Mouse (Mus musculus) ovary, postnatal 10 days (tissue): ENCODE data around the gene C1ql1.

Experiments
- DNase-seq: peaks from one replicate; pipeline ENCODE4 v3.0.0; 2022; ENCODE audit warnings: low spot score

Gene C1ql1

DNA sequence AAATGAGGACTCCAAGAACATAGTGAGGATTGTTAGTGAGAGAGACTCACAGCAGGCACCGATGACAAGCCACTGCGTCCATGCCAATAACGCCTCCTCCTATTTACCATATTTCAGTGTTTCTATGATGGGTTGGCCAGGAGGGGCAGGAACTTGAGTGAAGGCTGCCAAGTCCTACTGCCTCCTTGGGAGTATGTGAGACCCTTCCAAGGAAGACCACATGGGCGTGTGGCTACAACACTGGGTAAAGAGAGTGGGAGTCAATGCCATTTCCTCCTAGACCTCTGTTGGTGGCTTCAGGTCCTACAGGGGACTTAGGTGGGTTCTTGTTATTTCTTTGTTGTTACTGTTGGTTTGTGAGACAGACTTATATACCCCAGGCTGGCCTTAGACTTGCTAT, 45.3 kb downstream of the C1ql1 start:
- no peak for DNase-seq

DNA sequence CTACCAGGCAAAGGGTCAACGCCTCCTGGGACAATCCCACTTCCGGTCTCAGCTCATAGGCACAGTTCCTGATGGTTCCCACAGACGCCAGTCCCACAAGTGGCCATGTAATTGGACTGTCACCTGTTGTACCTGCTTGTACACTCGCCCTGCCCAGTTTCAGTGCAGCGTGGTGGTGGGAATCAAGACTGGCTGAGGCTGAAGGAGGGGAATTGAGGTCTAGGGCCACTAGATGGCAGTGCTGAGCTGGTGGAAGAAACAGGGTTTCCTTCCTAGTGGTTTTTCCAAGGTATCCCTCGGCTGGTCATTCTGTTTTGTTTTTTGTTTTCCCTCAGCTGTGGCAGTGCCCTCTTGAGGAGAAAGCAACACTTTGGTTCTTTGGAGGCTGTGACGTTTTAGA, 45.7 kb downstream of the C1ql1 start, which contains the start of gene Gfap:
Gene Gfap (minus strand): TSS at position 150 of the 400 bp plus-strand sequence.
- DNase-seq: peak; percentile 58

DNA sequence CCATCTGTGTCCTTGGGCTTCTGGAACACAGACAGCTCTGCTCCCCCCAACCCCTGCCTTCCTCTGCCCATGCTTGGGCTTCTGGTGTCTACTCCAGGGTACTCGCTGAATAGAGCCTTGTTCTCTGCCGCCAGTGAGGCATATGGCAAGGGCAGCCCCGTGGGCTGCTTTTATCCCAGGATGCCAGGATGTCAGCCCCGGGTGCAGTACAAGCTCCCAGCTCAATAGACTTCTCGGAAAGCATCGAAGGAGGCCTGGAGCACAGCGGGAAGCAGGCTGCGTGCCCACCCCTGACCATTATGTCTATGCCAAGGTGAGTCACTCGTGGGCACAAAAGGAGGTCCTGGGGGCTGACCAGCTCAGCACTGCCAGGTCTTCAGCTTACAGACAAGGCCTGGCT, 48.1 kb downstream of the C1ql1 start:
- DNase-seq: no peak

DNA sequence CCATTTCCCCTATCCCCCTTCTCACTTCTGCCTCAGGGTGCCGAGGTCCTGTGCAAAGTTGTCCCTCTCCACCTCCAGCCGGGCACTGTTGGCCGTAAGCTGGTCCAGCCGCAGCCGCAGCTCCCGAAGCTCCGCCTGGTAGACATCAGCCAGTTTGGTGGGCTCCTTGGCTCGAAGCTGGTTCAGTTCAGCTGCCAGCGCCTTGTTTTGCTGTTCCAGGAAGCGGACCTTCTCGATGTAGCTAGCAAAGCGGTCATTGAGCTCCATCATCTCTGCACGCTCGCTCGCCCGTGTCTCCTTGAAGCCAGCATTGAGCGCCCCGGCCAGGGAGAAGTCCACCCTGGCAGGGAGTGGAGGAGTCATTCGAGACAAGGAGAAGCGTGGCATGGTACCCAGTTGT, 49.8 kb downstream of the C1ql1 start:
- no peak for DNase-seq

DNA sequence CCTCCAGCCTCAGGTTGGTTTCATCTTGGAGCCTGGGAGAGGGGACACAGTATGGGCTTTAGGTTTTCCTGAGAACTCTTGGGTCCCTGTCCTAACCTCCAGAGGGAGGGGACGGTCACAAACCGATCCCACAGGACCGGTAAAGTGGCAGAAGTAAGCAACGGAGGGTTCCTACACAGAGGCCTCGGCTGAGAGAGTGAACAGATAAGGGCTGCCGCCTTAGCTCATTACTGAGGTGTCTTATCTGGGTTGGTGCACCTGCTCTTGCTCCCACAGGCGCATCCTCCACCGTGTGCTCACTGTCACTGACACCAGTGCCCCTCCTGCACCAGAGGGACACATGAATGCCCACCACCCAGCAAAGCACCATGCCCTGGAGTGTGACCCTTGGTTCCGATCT, 50.7 kb downstream of the C1ql1 start:
- no peak for DNase-seq

DNA sequence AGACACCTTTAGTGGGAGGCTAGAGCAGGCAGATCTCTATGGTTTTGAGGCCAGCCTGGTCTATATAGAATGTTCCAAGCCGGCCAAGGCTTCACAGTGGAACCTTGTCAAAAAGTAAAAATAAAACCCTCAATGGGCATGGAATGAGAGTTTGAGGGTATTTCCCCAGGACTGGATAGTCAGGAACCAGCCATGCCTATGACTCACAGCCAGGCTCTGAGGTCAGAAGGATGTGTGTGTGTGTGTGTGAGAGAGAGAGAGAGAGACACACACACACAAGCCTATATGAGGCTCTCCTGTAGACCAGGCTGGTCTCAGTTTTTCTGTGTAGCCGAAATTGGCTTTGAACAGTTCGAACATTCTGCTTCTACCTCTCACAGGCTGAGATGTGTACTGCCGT, 51.8 kb downstream of the C1ql1 start:
- DNase-seq: no peak

DNA sequence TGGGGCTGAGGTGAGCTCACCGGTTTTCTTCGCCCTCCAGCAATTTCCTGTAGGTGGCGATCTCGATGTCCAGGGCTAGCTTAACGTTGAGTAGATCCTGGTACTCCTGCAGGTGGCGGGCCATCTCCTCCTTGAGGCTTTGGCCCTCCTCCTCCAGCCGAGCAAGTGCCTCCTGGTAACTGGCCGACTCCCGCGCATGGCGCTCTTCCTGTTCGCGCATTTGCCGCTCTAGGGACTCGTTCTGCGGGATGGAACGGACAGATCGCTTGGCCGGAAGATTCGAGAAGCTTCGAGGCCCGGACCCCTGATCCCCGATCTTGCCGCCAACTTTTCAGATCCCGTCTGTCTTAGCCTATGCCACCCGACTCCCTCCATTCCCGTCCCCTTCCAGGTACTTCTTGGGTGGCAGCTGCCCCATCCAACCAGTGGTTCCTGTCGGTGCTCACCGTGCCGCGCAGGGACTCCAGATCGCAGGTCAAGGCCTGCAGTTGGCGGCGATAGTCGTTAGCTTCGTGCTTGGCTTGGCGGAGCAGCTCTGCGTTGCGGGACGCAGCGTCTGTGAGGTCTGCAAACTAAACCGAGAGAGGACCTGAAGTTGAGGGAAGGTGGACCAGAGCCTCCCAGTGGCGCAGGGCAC, 53.4 kb downstream of the C1ql1 start:
- peak; percentile 32 for DNase-seq

DNA sequence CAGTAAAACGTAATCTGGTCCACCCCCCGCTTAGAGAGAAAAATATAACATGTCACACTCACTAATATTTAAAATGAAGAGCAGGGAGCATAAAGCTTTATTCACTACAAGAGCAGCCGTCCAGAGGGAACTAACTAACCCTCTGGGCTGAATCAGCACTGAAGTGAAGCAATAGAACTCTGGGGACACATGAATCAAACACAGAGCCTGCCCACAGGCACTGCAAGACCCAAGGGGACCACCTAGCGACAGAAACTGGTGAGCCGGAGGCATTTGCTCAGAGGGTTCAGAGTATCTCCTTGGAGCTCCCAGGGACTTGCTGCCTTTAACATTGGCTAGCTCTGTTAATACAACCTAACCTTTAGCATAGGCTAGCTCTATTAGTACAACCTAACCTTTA, 56.4 kb downstream of the C1ql1 start:
- no peak for DNase-seq
